19 mouse cellular contexts compared by ENCODE assay signal in the genomic region with DNA sequence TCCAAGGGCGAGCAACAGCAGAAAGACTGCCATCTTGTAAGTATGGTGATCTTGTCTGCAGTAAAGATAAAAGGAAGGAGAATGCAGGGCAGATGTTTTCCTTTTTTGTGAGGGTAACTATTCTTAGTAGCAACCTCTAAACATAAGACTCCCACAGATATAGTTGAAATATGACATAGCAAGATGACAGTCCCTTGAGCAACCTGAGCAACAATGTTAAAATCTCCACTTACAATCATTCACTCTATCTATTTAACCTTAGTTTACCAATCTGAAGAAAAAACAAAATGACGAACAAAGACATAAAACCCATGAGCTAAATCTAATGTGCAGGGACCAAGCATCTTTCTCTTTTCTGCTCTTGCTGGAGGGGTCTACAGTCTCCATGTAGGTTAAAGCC. TPM values are rescaled to one million over a fixed set of nuclear protein-coding genes. Genes with fewer than 3 reads are reported as not detected.
DNase-seq lines count a peak whose midpoint lies in the region.
"Had no signal": no experiment of that assay in that cellular context is flagged by ENCODE, and none has a peak within 500 bp of the region (broad histone marks: within the 10 kb centered on the region; RNA-seq: fewer than 3 reads in every experiment).

A gene (minus strand): TSS at position 101 of the 400 bp plus-strand sequence.

- DNase-seq in gonadal fat pad, adult 2 months (ENCODE audit: low read depth) = no peak
- DNase-seq in urinary bladder, postnatal 14 days (ENCODE audit: low spot score) = no peak
- DNase-seq: adrenal gland, adult 2 months; adrenal gland, adult 8-10 months; adrenal gland, postnatal 10 days; adrenal gland, postnatal 14 days; adrenal gland, postnatal 25 days; adrenal gland, postnatal 36 days; B cell, adult 2 months; cerebellum, adult 11 months; cerebellum, adult 11-12 months; cerebellum, adult 18-20 months; cerebellum, adult 2 months had no signal

RNA-seq across cellular contexts. Expression of the gene that starts here (rescaled TPM):
- 17.1 and 17.8 TPM in 2 replicates for polyA plus RNA-seq in gonadal fat pad, adult 2 months (2012; rRNA removed)
- polyA plus RNA-seq: activated CD4-positive, CD25-positive, alpha-beta regulatory T cell, adult 4 months; adrenal gland, adult 2 months; brain, embryonic 14.5 days; C2C12; CD4-positive, CD25-positive, alpha-beta regulatory T cell, adult 4 months; cerebellum, adult 2 months; G1E; Patski had no signal
